Mouse (Mus musculus): ENCODE measurements around the gene Slco2a1.

Slco2a1 gene

DNA sequence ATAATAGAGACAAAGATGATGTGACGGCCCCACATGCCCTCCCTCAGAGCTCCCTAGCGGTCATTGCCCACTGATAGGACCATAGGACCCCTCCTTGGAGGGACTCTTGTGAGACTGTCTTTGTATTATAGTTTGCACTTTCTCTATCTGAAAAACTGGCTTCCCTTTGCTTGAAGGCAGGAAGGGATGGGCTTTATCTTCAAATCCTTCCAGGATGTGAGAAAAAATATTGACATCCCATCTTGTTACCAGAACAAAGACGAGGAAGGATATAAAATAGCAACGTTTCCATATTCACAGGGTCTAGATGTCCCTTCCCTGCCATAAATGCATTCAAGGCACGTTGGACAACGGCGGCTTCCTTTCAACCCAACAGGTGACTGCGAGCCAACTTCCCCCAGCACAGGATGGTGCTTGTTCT lies 48.5 kb downstream of the Slco2a1 start:
- DNase-seq (ENCODE audit: low spot score) = no peak

DNA sequence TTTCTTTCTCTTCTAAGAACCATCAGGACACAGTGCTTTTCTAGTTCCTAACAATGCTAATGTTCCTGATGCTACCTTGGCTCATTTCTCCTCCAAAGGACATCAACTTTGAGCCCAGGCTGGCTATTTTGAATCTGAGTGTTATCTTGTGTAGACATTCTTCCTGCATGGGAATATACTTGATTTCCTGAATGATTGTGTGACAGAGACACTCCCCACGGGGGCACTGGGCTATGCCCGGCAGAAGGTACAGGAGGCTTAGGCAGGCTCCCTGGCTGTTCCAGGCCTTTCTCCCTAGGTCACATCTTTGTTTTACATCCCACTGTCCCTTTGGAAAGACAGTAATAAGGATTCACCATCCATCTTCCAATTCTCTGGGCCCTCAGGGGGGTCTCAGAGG lies 49.8 kb downstream of the Slco2a1 start:
- no peak for DNase-seq (ENCODE audit: low spot score)

DNA sequence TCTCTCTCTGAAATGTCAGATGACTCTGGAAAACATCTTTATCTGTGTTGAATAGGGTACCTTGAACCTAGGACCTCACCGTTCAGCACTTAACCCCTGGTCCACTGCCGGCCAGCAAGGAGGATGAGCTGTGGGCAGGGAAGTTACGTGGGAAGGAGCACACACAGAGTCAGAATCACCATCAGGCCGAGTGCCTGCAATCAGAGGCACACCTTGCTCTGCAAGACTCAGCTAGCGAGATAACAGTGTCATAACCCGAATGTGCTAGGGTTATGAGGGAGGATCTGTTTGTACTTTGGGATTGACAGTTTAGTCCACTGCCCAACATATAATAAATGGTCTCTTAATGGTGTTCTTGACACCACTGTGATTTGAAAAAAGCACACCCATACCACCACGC lies 50.2 kb downstream of the Slco2a1 start:
- DNase-seq (ENCODE audit: low spot score) = no peak

DNA sequence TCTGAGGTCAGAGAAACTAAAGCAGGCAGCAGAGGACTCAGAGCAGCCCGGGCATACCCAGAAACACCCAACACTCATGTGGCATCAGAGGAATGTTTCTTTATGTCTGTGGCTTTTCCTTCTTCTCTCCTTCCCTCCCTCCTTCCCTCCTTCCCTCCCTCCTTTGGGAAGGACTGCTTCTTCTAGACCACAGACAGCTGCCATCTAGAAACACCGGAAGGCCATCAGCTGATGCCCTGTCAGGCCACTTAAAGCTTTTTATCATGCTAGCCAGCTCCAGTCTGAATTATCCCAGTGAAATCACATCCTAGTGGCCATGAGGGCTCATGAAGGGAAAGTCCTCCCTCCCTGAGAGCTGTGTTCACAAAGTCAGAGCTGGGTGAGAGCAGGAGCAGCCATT lies 52.1 kb downstream of the Slco2a1 start:
- DNase-seq (ENCODE audit: low spot score) = no peak

DNA sequence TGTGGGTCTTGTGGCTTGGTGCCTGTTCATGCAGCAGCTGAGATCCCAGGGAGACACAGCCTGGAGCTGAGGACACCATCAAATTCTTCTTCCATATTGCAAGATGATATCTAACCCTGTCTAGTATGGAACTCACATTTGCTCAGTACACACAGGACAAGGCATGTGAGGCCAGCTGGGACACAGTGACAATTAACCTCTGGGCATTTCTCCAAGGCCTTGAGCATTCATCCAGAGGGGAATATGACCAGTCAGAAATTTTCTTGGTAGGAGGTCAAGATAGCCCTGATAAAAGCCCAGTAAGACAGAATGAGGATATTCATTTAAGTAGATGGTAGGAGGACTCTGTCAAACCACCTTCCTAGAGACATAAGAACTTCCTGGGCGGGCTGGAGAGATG lies 56.9 kb downstream of the Slco2a1 start:
- no peak for DNase-seq (ENCODE audit: low spot score)

DNA sequence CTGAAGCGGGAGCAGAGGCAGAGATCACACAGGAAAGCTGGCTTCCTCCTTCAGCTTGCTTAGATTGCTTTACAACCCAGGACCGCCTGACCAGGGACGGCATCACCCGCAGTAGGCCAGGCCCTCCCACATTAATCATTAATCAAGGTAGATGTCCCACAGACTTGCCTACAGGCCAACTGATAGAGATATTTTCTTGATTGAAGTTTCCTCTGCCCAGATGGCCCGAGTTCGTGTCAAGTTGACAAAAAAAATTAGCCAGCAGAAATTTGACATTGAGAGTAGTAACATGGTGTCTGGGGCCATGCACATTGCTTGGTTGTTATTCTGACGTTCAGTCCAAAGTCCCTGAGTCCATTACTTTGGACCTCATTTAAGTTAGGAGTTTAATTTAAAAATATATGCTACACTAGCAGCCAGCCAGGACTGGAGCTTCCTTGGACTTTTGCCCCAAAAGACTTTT lies 60.6 kb downstream of the Slco2a1 start:
- no peak for DNase-seq (ENCODE audit: low spot score)

DNA sequence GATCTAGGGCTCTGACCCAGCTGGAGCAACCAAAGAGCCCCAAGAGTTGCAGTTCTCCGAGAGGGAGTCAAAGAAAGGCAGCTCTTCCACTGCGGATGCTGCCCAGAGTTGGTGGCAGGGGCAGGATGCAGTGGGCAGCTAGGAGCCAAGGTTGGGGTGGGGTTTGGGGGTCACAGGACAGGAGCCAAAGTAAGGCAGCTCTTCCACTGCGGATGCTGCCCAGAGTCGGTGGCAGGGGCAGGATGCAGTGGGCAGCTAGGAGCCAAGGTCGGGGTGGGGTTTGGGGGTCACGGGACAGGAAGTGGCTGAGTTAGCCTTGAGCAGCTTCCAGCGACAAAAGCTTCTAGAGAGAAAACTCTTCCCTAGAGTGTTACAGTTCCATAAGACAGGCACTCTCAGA lies 65.3 kb downstream of the Slco2a1 start:
- no peak for DNase-seq (ENCODE audit: low spot score)

DNA sequence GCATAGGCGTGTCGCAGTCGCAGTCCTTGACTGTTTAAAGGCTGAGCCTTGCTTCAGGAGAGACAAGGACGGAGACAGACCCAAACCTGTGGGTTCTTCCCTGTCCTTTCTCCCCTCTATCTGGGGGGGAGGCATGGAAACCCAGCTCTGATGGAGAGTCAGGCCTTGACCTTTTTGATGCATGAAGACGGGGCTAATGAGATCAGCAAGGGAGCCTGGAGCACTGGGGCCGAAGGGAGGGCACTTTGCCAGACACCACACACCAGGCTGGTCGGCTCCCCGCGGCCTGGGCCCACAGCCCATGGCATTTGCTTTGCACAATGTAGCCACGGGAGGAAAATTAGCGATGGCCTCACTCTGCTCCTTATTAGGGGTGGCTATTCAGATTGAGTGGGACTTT lies 66.5 kb downstream of the Slco2a1 start:
- no peak for DNase-seq (ENCODE audit: low spot score)

DNA sequence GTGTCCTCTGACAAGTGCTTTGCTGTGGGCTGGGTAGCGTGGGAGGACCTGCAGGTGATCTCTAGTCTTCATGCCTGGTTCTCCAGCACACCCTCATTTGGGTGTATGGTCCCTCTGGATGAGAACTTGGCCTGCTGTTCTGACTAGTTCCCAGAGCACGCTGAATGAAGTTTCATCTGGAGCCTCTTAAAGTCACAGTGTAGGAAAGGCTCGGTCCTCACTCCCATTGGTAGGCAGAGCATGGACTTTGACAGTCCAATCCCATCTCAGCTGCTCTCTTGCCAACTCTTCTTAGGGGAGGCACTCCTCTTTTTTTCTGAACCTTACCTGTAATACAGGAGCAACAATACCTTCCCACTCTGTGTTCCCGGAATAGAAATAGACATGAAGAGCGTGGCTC lies 67.7 kb downstream of the Slco2a1 start:
- DNase-seq (ENCODE audit: low spot score) = no peak

DNA sequence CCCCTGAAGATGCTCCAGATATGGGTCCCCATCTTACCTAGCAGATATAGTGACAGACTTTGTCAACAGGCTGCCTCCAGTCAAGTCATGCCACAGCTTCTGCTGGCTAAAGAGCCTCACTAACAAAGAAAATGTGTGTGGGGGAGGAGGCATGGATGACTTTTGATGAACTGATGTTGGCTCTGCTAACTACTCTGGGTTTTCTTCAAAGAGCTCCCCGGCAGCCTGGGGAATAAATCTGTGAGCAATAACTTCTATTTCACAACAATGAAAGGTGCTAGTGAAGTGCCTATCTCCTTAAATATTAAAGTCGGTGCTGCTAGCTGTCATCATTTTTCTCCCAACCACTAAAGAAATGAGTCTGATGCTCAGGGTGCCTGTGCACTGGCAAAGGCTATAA lies 72.0 kb downstream of the Slco2a1 start:
- DNase-seq (ENCODE audit: low spot score) = no peak

DNA sequence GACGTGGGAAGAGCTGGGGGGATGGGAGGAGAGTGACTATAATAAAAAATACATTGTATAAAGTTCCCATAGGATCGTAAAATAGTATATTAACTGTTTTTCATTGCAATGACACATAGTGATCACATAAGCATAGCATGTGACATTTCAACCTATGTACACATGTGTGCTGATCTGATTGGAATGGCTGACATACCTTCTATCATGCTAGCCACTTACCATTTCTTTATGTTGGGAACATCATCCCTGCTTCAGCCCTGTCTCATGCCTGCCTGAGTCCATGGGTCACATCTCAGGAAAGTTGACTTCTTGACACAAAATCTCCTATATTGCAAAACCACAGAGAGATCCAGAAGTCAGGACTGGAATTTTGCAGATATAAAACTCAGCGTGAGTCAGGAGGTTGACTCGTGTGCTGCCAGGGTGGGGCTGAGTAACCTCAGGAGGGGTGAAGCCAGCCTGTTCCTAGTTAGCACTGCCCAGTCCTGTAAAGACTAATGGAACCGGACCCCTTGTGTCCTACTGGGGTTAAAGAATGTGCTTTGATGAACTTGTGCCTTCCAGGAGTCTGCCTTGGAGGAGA lies 73.0 kb downstream of the Slco2a1 start:
- no peak for DNase-seq (ENCODE audit: low spot score)

DNA sequence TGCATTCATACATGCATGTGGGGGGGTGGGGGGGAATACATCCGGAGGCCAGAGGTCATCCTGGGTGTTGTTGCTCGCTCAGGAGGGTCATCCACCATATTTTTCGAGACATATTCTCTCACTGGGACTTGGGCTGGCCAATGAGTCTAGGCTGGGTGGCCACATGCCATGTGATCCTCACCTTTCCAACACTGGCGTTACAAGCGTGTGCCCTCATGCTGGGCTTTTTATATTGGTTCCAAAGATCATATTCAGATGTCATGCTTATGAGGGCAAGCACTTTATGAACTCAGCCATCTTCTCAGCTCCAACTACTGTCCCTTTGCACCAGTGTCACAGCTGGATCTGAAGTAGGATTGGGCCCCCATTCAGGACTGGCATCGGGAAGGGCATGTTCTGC lies 75.1 kb downstream of the Slco2a1 start:
- DNase-seq (ENCODE audit: low spot score) = no peak

DNA sequence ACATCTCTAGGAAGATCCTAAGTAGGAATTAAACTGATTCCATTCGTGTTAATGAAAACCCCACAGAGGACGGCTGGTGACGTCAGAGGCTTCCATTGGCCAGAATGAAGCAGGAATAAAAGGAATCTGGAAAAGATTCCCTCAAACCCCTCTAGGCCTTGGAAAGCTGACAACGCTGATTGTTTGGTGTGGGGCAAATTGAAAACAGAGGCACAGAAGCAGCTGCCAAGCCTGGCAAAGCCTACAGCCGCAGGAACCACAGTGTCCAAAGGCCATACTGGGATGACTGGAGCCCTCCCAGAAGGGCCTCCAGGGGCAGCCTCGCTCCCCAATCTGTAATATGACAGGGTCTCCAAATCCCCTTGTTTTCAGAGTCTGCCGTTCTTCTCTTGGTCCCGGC lies 78.3 kb downstream of the Slco2a1 start:
- DNase-seq (ENCODE audit: low spot score) = no peak

DNA sequence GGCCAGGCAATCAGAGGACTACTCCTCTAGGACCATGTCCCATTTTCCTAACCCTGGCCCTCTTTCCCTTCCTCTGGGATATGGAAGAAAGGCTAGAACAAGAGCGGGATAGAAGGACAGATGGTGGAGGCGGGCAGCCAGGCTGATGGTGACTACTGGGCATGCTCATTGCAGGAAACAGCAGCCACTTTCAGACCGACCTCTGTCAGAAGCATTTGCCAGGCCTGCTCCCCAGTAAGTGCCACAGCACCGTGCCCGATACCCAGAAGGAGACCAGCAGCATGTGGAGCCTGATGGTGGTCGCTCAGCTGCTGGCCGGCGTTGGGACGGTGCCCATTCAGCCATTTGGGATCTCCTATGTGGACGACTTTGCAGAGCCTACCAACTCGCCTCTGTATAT lies 79.1 kb downstream of the Slco2a1 start:
- no peak for DNase-seq (ENCODE audit: low spot score)

DNA sequence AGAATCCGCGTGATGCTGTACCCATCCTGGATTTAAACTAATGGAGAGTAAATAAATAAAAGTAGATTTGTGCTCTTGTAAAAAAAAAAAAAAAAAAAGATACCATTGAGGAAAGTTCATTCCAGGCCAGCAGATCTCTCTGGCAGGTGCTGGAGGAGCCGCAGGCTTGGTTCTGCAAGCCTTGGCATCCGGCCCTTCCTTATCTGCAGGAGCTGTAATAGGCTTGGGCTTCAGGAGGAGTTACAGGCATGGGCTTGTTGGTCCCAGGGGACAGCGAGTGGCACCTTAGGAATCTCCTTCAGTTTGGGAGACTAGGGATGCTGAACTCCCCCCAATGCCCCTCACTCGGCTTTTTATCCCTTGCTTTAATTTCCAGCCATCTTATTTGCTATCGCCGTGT lies 80.3 kb downstream of the Slco2a1 start:
- no peak for DNase-seq (ENCODE audit: low spot score)

DNA sequence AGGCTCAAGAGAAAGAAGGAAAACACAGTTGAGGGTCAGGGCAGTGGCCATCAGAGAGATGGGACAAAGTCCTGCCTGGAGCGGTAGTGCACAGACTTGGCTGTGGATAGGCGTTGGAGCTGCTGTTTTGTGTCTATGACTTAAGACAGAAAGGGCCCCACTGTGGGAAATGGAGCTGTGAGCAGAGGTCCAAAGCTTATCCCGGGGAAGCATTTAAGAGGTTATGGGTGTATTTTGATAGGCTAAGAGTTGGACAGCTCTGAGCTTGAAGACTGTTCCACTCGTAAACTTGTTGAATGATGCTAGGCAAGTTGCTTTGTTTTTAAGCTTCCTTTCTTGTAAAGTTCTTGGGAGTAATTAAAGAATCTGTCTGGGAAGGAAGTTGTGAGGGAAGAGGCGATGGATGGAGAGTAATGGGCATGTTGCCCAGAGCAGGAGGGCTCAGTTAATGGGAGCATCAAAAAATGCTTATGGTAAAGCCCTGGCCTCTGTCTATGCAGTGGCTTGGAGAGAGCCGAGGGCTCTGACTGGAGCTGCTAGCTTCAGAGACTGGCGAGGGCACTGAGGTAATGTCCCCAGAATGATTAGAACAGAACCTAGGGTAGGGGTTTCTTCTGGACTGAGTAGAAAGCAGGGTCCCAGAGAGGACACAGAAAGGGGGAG lies 83.2 kb downstream of the Slco2a1 start:
- DNase-seq (ENCODE audit: low spot score) = no peak

DNA sequence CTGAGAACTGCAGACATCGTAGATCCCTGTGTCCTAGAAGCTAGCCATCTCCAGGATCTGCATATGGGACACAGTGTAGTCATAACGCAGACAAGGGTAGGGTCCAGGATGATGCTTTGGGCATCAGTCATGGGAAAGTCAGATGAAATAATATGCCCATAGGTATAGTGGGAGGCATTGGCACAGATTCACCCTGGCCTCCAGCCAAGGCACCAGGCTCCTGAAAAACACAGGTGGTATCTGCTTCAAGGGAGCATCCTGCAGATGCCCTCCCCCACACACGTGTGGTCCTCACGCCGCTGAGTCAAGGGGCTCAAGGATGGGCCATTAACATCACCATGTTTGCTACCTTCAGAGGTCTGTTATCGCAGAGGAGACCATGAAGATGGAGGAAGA lies 83.7 kb downstream of the Slco2a1 start:
- DNase-seq (ENCODE audit: low spot score) = no peak

DNA sequence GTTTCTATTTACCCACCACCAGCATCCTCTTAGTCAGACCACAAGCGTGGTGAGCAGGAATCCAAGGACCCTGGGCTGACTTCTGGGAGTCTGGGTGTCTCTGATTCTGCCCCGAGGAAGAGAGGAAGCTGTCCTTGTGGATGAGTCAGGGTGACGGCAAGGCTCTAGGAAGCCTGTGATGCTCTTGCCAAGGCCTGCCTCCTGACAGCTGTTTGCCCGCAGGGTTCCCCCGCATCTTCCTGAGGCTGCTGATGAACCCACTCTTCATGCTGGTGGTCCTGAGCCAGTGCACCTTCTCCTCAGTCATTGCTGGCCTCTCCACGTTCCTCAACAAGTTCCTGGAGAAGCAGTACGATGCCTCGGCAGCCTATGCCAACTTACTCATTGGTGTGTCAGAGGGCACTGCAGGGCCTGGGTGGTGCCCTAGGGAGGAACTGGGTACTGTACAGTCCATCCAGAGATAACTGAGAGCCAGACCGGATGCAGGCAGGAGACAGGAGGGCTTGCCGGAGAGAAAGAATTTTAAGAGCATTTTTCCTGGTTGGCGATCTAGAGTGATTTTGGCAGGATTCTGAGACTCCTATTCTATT lies 84.5 kb downstream of the Slco2a1 start:
- no peak for DNase-seq (ENCODE audit: low spot score)

DNA sequence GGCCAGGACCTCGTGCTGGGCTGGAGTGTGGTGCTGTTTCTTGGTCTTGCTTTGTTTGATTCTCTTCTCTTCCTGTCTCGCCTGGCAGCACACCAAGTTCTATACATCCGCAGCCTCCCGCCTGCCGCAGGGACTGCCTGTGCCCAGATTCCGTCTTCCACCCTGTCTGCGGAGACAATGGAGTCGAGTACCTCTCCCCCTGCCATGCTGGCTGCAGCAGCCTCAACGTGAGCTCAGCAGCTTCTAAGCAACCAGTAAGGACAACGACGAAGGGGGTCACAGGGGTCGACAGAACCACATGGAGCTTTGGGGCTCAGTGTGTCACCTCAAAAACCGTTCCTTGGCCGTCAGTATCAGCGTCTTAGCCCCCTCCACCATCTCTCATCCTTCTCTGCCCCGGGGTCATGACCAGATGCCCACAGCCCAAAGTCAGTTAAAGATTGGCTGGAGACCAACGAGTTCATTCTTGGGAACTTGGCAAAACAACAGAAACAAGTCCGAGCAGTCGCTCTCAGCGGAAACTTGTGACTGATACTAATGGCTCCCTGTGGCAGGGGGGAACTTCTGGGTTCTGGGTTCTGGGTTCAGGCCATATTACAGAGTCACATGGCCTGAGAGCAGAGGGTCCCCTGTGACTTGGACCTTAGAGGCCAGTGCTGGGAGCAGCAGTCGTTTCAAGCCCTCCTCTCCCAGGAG lies 88.5 kb downstream of the Slco2a1 start:
- no peak for DNase-seq (ENCODE audit: low spot score)

DNA sequence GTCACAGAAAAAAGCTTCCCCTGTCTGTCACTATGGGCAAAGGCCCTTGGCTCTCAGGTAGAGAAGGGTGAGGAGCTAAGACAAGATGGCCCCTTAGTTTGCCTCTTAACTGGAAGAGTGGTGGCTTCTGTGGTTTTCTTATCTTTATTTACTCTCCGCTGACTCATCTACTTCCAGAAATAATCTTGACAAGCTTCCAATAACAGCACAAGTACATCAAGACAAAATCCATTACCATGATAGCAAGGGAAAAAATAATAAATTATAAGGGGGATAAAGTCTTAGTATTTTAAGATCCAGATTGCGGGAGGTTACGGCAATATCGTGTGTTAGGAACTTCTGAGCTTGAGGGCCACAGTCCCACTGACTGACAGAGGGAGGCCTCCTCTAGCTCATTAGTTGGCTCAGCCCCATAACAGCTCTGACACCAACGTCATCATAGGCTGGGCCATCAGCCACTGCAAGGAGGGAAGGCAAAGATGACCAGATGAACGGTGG lies 89.7 kb downstream of the Slco2a1 start:
- DNase-seq (ENCODE audit: low spot score) = no peak

DNA sequence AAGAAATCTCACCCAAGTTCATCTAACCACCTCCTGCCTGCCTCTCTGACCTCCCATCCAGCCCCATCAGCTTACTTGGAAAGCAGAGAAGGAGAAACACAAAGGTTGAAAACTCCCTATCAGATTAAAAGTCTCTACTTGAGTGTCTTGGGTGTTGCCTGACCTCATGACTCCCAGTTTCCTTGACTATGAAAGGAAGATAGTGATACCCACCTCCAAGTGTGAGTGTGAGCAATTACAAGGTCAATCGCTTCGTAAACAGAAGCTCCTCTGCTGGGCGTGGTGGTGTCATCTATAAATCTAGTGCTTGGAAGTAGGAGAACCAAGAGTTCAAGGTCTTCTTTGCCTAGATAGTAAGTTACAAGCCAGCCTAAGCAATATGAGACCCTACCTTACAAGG lies 91.7 kb downstream of the Slco2a1 start:
- DNase-seq (ENCODE audit: low spot score) = no peak

DNA sequence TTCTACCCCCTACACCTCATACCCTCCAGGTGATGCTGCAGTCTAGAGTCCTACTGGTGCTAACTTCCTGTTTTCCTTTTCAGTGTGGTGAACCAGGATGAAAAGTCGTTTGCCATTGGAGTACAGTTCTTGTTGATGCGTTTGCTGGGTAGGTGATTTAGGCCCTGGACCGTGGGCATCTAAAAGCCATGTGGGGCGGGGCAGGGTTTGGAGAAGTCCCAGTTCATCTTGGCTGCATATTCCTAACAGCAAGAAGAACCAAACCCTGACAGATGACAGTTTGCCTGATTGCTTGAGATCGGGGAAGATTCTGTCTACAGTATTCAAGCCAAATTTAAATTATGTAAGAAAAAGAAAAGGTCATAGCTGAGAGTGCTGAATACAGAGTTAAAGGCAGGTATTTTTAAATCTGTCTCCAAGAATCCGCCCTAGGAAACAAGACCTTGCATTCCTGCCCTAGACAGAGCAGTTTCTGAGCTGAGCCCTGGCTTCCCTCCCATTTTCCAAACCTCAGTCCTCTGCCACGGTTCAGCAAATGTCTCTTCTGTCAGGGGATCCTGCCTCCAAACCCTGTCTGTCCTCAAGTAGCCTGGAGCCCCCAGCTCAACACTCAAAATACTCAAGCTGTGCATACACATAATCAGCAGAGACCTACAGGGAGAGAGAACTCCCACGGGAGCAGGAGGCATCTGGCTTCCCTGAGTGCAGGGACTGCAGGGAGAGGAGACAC lies 93.9 kb downstream of the Slco2a1 start:
- no peak for DNase-seq (ENCODE audit: low spot score)

Measured in urinary bladder, postnatal 25 days (tissue).